Mouse (Mus musculus) lung, postnatal 4 days (tissue): Measurements from ENCODE around the gene Epn2.

Experiments
- DNase-seq, 2 experiments: peaks; one replicate each; pipeline ENCODE4 v3.0.0; 2021

The Epn2 gene

GRCm38 (mm10) chr11:61535530-61535929 lies 44.0 kb downstream of the Epn2 start:
- DNase-seq, result no peak

- peak; percentile 55 to 78 for DNase-seq
Observed at GRCm38 (mm10) chr11:61533571-61533970, 45.9 kb downstream of the Epn2 start.

GRCm38 (mm10) chr11:61532820-61533219 lies 46.7 kb downstream of the Epn2 start:
- DNase-seq, result no peak

GRCm38 (mm10) chr11:61529268-61529713 lies 50.2 kb downstream of the Epn2 start:
- DNase-seq, result peak; percentile 60 to 78

- DNase-seq, result no peak
Observed at GRCm38 (mm10) chr11:61526872-61527271, 52.6 kb downstream of the Epn2 start.

GRCm38 (mm10) chr11:61519484-61520107 lies 59.9 kb downstream of the Epn2 start:
- DNase-seq, result no peak

GRCm38 (mm10) chr11:61518871-61519270 lies 60.6 kb downstream of the Epn2 start:
- DNase-seq, result no peak

GRCm38 (mm10) chr11:61517971-61518370 lies 61.5 kb downstream of the Epn2 start:
- no peak for DNase-seq

- DNase-seq, result peak; percentile 57 to 67
Observed at GRCm38 (mm10) chr11:61514953-61515352, 64.5 kb downstream of the Epn2 start.

GRCm38 (mm10) chr11:61504713-61505257 lies 74.7 kb downstream of the Epn2 start, which contains the start of gene B9d1:
Gene B9d1 (plus strand): TSS chr11:61505144.
- DNase-seq, result peak; percentile 94 to 96

- no peak for DNase-seq
Observed at GRCm38 (mm10) chr11:61503933-61504332, 75.6 kb downstream of the Epn2 start.

- DNase-seq, result peak in 1 of 2 experiments; percentile 43
Observed at GRCm38 (mm10) chr11:61498736-61499504, 80.6 kb downstream of the Epn2 start.

- DNase-seq, result no peak
Observed at GRCm38 (mm10) chr11:61497490-61497889, 82.0 kb downstream of the Epn2 start.

- no peak for DNase-seq
Observed at GRCm38 (mm10) chr11:61495528-61495927, 84.0 kb downstream of the Epn2 start.

- peak; percentile 99 for DNase-seq
Observed at GRCm38 (mm10) chr11:61494129-61494997, 85.1 kb downstream of the Epn2 start, which contains the start of gene Mapk7. Gene Mapk7 (minus strand): TSS chr11:61494406.

GRCm38 (mm10) chr11:61493525-61494128 lies 85.9 kb downstream of the Epn2 start:
- no peak for DNase-seq

GRCm38 (mm10) chr11:61492749-61493401 lies 86.6 kb downstream of the Epn2 start:
- no peak for DNase-seq

- DNase-seq, result no peak
Observed at GRCm38 (mm10) chr11:61490944-61491520, 88.5 kb downstream of the Epn2 start.

- peak; percentile 30 to 69 for DNase-seq
Observed at GRCm38 (mm10) chr11:61489874-61490273, 89.6 kb downstream of the Epn2 start.

GRCm38 (mm10) chr11:61489085-61489484 lies 90.4 kb downstream of the Epn2 start:
- DNase-seq, result peak in 1 of 2 experiments; percentile 48

GRCm38 (mm10) chr11:61487936-61488335 lies 91.6 kb downstream of the Epn2 start:
- DNase-seq, result no peak
